Mouse (Mus musculus) olfactory bulb, adult 2 months (tissue): ENCODE data around the gene Ccdc85c. TPM values are rescaled to one million over a fixed set of nuclear protein-coding genes. Genes with fewer than 3 reads are reported as not detected.

Source experiments
- H3K27ac ChIP-seq: fragments of 200-500 bp; 2 replicates; pipeline ENCODE4 v1.5.1; 2012; ENCODE audit warnings: low read depth, low read length; ENCODE audit not compliant: insufficient read depth
- H3K4me1 ChIP-seq: fragments of 200-500 bp; 2 replicates; pipeline ENCODE4 v1.6.1; 2012; ENCODE audit warnings: low read length; ENCODE audit not compliant: control insufficient read depth, insufficient read depth
- H3K4me3 ChIP-seq: fragments of 200-500 bp; 2 replicates; pipeline ENCODE4 v1.5.1; 2012; ENCODE audit warnings: mild to moderate bottlenecking, low read depth, low read length, moderate library complexity; ENCODE audit not compliant: insufficient read depth
- CTCF ChIP-seq: fragments of 200-500 bp; IDR thresholded peaks from 2 replicates; pipeline ENCODE4 v1.5.1; 2012; ENCODE audit warnings: low read depth, mild to moderate bottlenecking, low read length, moderate library complexity; ENCODE audit not compliant: insufficient read depth
- POLR2A ChIP-seq: fragments of 200-500 bp; IDR thresholded peaks from 2 replicates; pipeline ENCODE4 v1.6.1; 2012; ENCODE audit warnings: mild to moderate bottlenecking, low read depth, low read length, moderate library complexity; ENCODE audit not compliant: insufficient read depth
- WGBS: fragments of 180-500 bp; shearing (Covaris S2); methylation state at CpG from one replicate; pipeline ENCODE4 v1.1.7; 2018; 5-methylcytosine and 5-hydroxymethylcytosine counted together
- polyA plus RNA-seq: library from polyadenylated mRNA; stranded (reverse); fragments of >200 nt; gene quantifications from 2 replicates; pipeline ENCODE4 v1.2.4, GENCODE M21; 2012; ENCODE audit warnings: low replicate concordance; ENCODE audit not compliant: missing spikeins, insufficient read depth, insufficient read length

Gene Ccdc85c
- polyA plus RNA-seq, 1 experiment: not detected

DNA sequence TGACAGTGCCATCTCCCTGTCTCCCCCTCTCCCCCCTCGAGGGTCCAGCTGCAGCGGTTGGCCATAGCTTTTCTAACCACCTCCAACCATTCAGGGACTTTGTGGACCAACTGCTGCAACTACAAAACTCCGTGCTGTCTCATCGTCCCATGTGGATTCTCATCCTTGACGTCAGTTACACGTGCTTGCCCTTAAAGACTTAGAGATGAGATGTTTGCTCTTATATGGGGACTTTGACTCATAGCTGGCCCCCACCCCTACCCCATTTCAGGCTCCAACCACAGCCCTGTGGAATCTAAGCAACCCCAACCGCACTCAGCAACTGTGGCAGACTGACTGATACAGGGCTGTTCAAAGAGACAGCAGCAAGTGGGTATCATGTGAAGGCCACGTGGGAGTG is 29.9 kb upstream of the Ccdc85c start:
- Histone ChIP-seq H3K4me1 (peaks cover 48% of the 10 kb centered on the region), H3K4me3 (no peak overlapping the region), H3K27ac (no peak overlapping the region)
- TF ChIP-seq CTCF (no peak), POLR2A (no peak)
- 76% methylated on average over 8 of the region's 8 CpGs for WGBS

DNA sequence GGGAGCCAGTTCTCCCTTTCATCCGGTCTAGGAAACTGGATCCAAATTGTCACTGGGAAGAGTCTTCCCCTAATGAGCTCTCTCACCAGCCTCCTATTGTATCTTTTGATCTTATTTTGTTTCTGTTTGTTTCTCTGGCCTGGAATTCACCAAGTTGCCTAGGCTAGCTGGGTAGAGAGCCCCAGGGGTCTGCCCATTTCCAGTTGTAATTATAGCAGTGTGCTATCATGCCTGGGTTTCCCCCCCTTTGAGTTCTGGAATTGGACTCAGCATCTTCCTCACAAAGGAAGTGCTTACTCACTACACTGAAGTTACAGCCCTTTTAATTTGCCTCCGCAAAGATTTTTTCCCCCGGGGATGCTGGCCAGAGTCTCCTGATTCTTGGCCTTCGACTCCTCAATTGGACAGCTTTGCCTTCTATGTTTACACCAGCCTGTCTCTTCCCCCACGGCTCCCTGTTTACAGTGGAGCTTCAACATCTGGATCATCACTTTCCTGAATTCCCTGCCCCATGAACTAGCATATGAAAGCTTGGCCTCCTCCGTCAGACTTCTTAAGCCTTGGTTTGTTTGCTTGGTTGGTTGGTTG is 28.6 kb upstream of the Ccdc85c start:
- Histone ChIP-seq H3K4me1 (peaks cover 39% of the 10 kb centered on the region), H3K27ac (peak overlapping the region; percentile 16; the same call in 1 of the 2 replicates), H3K4me3 (no peak overlapping the region)
- 21% methylated on average over 6 of the region's 6 CpGs for WGBS
- TF ChIP-seq CTCF (no peak), POLR2A (no peak)

DNA sequence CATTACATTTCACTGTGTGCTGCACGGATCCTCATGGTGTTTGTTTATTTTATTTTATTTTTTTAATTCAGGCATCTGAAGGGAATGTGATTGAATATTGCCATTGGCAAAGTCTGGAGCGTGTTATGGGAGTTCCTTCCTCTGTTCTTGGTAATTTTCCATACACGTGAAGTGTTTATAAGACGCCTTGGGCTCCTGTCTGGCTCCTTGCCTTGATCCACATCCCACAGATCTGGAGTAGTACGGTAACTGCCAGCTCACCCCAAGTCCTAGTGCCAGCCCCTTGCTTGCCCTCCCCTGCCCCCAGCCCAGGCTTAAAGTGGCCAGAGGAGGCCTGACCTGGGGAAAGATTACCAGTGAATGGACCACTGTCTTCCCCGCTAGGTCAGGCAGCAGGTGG is 25.8 kb upstream of the Ccdc85c start:
- Histone ChIP-seq H3K4me1 (peaks cover 19% of the 10 kb centered on the region), H3K27ac (no peak overlapping the region), H3K4me3 (no peak overlapping the region)
- TF ChIP-seq CTCF (no peak), POLR2A (no peak)
- WGBS: 72% methylated on average over 6 of the region's 6 CpGs

DNA sequence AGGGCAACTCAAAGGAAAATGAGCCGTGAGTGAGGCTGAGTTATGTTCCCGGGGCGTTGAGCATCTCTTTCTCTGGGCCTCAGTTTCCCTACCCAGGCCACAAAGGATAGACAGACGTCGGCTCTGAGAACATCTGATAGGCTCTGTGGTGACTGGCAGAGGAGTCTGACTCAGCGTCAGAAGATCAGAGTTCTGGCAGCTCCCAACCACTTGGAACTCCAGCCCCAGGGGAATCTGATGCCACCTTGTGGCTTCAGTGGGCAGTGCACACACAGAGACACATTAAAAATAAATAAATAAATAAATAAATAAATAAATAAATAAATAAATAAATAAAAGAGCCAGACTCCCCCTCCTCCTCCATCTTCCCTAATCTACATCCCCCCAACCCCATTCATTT is 21.8 kb upstream of the Ccdc85c start:
- H3K27ac ChIP-seq: no peak overlapping the region
- H3K4me1 ChIP-seq: peaks cover 6% of the 10 kb centered on the region
- TF ChIP-seq CTCF (no peak), POLR2A (no peak)
- no peak overlapping the region for H3K4me3 ChIP-seq
- 87% methylated on average over 6 of the region's 6 CpGs for WGBS

DNA sequence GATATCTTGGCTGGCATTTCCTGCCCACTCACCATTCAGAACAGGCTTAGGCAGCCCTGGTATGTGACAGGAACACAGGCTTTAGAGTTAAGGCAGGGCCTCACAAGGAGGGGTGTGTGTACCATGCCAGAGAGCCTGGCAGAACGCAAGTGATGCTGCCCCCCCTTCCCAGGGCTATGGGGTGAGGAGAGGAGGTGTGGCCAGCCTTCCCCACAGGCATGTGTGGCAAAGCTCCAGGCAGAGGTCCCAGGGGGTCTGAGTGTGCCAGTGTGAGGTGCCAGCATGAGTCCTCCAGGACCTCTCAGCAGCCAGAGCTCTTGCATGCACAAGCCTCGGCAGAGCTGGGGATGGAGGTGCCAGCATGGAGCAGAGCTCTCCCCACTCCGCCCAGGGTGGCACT is 19.4 kb upstream of the Ccdc85c start:
- TF ChIP-seq CTCF (no peak), POLR2A (no peak)
- H3K4me3 ChIP-seq: no peak overlapping the region
- WGBS: 51% methylated on average over 3 of the region's 3 CpGs
- no peak overlapping the region for H3K27ac ChIP-seq
- peaks cover 6% of the 10 kb centered on the region for H3K4me1 ChIP-seq

DNA sequence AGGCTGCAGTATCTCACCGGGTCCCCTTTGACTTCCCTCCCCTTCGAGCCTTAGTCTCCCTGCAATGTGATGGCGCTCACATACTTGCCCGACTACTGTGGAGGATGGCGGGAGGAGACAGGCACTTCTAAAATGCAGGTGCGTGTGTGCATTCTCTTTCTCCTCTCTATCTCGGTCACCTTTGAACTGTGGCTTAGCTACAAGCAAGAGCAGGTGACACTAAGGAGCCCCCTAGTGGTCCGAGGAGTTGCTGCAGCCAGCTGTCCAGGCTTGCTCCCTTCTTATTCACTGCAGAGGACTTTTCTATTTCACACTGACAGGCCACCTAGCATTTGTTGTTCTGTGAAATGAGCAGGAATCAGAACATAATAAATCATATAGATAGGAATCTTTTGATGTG is 17.7 kb upstream of the Ccdc85c start:
- 9% methylated on average over 8 of the region's 8 CpGs for WGBS
- peaks cover 11% of the 10 kb centered on the region for H3K4me1 ChIP-seq
- TF ChIP-seq POLR2A: no peak
- TF ChIP-seq CTCF: peak; percentile 80
- no peak overlapping the region for H3K4me3 ChIP-seq
- no peak overlapping the region for H3K27ac ChIP-seq

DNA sequence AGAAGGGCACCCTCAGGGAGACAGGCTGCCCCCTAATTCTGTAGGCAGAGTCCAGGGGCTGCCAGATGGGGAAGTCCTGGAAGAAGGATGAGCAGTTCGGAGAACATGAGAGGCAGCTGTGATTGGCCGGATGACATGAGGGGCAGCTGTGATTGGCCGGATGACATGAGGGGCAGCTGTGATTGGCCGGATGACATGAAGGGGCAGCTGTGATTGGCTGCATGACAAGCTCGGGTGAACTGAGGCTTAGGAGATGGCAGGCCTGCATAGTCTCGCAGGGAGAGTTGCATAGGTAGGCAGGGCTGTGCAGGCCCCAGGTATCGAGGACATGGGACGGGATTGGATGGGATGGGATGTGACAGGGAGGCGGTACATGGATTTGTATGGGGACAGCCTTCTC is 17.2 kb upstream of the Ccdc85c start:
- no peak for TF ChIP-seq POLR2A
- no peak for TF ChIP-seq CTCF
- Histone ChIP-seq H3K4me1 (peaks cover 11% of the 10 kb centered on the region), H3K27ac (no peak overlapping the region), H3K4me3 (no peak overlapping the region)
- 42% methylated on average over 9 of the region's 9 CpGs for WGBS

DNA sequence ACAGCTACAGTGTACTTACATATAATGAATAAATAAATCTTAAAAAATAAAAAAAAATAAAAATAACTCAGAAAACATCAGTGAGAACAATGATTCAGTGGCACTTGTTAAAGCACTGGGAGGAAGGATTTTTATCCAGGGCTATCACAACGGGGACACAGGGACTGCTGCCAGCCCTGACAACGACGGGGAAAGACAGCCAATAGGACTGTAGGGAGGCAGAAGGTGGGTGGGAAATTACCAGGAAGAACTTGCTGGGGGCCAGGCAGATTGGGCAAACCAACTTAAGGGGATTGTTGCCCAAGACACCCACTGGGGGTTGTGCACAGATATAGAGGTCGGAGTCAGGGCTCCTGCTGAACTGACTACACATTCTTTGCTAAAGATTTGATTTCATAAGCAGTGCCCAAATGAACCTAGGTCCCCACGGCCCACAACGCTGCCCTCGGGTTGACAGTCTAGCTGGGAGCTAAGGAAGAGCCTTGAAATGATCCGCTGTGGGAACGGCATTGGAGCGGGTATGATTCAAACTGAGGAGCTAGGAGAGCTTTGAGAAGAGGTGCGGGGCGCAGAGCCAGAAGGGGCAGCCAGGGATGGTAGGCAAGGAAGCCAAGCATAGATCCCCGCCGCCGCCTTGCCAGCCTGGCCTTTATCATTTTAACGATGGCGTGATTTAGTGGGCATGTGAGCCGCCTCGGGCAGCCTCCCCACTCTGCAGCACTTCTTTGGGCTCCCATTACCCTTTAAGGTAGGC is 13.1 kb upstream of the Ccdc85c start:
- H3K4me1 ChIP-seq: peaks cover 7% of the 10 kb centered on the region
- TF ChIP-seq CTCF (no peak), POLR2A (no peak)
- H3K4me3 ChIP-seq: no peak overlapping the region
- H3K27ac ChIP-seq: no peak overlapping the region
- WGBS: 48% methylated on average over 19 of the region's 19 CpGs

DNA sequence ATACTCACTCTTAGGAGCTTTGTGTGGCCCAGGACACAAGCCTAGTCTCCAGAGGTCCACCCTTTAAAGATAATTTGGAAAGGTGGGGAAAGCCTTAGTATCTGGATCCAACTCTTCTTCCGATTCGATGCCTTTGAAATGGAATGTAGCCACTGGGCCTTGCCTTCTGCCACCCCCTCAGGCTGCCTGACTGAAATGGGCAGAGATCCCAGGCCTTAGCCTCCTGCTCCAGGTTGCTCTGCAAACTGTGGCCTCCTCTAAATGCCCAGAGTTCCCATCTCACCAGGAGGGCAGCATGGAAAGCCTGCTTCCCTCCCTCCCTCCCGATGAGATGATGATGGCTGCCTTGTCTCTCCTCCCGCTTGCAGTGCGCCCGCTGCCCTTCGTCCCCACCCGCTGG is 11.8 kb upstream of the Ccdc85c start:
- no peak overlapping the region for H3K27ac ChIP-seq
- WGBS: 95% methylated on average over 8 of the region's 8 CpGs
- no peak overlapping the region for H3K4me3 ChIP-seq
- TF ChIP-seq POLR2A: no peak
- no peak for TF ChIP-seq CTCF
- H3K4me1 ChIP-seq: peaks cover 5% of the 10 kb centered on the region

DNA sequence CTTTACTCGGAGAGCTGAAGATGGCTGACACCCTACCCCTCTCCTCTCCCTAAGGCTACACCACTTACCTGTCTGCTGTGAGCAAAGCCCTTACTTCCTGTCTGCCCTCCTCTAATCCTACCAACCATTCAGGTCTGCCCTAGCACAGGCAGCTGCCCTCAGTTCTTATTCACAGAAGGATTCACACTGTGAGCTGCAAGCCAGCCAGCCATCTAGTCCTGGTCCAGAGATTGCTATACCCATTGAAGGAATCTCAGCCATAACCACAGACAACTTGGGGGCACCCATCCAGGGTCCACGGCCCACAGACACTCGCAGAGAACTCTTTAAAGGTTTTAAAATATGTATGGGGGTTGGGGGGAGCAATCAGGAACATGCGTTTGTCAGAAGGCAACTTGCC is 11.2 kb upstream of the Ccdc85c start:
- Histone ChIP-seq H3K4me1 (peaks cover 5% of the 10 kb centered on the region), H3K4me3 (no peak overlapping the region), H3K27ac (no peak overlapping the region)
- WGBS: 92% methylated on average over 4 of the region's 4 CpGs
- TF ChIP-seq POLR2A (no peak), CTCF (no peak)
